Mouse (Mus musculus) cerebellum, adult 2 months (tissue): ENCODE results near the gene Mindy2.

ENCODE experiments used
- CTCF ChIP-seq: fragments of 200-500 bp; IDR thresholded peaks from 2 replicates; pipeline ENCODE4 v1.5.1; 2011; ENCODE audit warnings: low read depth, mild to moderate bottlenecking, control low read depth, low read length, moderate library complexity, borderline replicate concordance; ENCODE audit not compliant: insufficient read depth
- POLR2A ChIP-seq: fragments of 200-500 bp; IDR thresholded peaks from 2 replicates; pipeline ENCODE4 v1.6.1; 2011; ENCODE audit warnings: low read length, control low read depth, borderline replicate concordance; ENCODE audit not compliant: insufficient read depth

DNA sequence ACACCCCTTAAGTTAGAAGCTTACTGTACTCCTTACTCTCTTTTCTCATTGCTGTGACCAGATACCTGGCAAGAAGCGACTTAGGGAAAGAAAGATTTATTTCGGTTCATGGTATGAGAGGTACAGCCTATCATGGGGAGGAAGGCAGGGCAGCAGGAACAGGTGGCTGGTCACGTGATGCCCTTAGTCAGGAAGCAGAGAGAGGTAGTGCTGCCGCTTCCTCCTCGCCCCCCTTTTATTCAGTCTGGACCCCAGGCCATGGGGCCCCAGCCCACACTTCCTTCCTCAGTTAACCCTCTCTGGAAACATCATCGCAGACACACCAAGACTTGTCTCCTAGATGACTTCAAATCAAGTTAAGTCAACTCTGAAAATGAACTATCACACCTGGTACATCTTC lies 14.3 kb upstream of the Mindy2 start:
- no peak for TF ChIP-seq CTCF
- no peak for TF ChIP-seq POLR2A
